Mouse (Mus musculus) Patski (cell line): ENCODE data around the gene Rcbtb1. TPM values are rescaled to one million over a fixed set of nuclear protein-coding genes. Genes with fewer than 3 reads are reported as not detected.
"Not testable (repeated sequence)": the region's sequence is repeated elsewhere in the genome, so short reads cannot be mapped to it uniquely, and the experiment has no call there.

Source experiments
- ATAC-seq: fragments of 100-300 bp; one replicate; pipeline ENCODE4 v1.8.0; 2021
- CTCF ChIA-PET: fragments of 350-600 bp; sonication (Branson Sonifier 250); formaldehyde crosslinking; loops from one replicate; lab custom pipeline; 2022; ENCODE audit warnings: inconsistent platforms; lab: Charles Lee
- POLR2A ChIA-PET: fragments of 350-600 bp; sonication (Branson Sonifier 250); formaldehyde crosslinking; loops from one replicate; lab custom pipeline; 2022; ENCODE audit warnings: antibody characterized with exemption, inconsistent platforms; lab: Charles Lee
- DNase-seq: peaks from one replicate; pipeline ENCODE4 v3.0.0-alpha.2; 2011; ENCODE audit warnings: low read depth, low spot score
- H3K27me3 ChIP-seq: fragments of 371-371 bp; one replicate; pipeline ENCODE4 v1.5.1; 2021
- CTCF ChIP-seq: fragments of 100-300 bp; IDR thresholded peaks from one replicate; pipeline ENCODE4 v1.5.1; 2021
- in situ Hi-C: fragments of 300-500 bp; cut with MboI; formaldehyde crosslinking; loops from 3 replicates; pipeline ENCODE4 v1.11.1; 2018; ENCODE audit warnings: low pct_unique_long_range_greater_than_20kb, mixed read lengths
- polyA plus RNA-seq: library from polyadenylated mRNA; unstranded; gene quantifications from one replicate; pipeline ENCODE4 v1.2.3, GENCODE M21; 2021

Rcbtb1 gene
- polyA plus RNA-seq, 1 experiment from 2014 or later = 29.5 TPM

GRCm38 (mm10) chr14:59205976-59206583 is 5.1 kb downstream of the Rcbtb1 start:
- in situ Hi-C loops = loop anchor here (25.0 kb wide), 1 partner anchor 356 kb away; no protein-coding TSS in a partner anchor
- CTCF ChIA-PET = no interaction called here
- ATAC-seq (no peak), DNase-seq (no peak)
- TF ChIP-seq CTCF = no peak
- no peaks in the 10 kb centered on the region for H3K27me3 ChIP-seq
- POLR2A ChIA-PET = no interaction called here

GRCm38 (mm10) chr14:59209003-59209402 is 8.0 kb downstream of the Rcbtb1 start:
- no peak for DNase-seq
- POLR2A ChIA-PET = no interaction called here
- TF ChIP-seq CTCF = no peak
- H3K27me3 ChIP-seq = no peaks in the 10 kb centered on the region
- in situ Hi-C loops = loop anchor here (25.0 kb wide), 1 partner anchor 353 kb away; no protein-coding TSS in a partner anchor
- no peak for ATAC-seq
- CTCF ChIA-PET = interaction anchor here (1.0 kb wide), 1 partner anchor 21 kb away, joined by 3 read pairs; no protein-coding TSS in a partner anchor

GRCm38 (mm10) chr14:59209816-59210215 is 8.8 kb downstream of the Rcbtb1 start:
- TF ChIP-seq CTCF = no peak
- ChIA-PET POLR2A (no interaction called here), CTCF (interaction anchor here (1.0 kb wide), 1 partner anchor 21 kb away, joined by 3 read pairs; no protein-coding TSS in a partner anchor)
- in situ Hi-C loops = loop anchor here (25.0 kb wide), 1 partner anchor 352 kb away; no protein-coding TSS in a partner anchor
- DNase-seq = no peak
- H3K27me3 ChIP-seq = no peaks in the 10 kb centered on the region
- ATAC-seq = no peak

GRCm38 (mm10) chr14:59219241-59219640 is 18.2 kb downstream of the Rcbtb1 start:
- DNase-seq = no peak
- TF ChIP-seq CTCF = no peak
- CTCF ChIA-PET = no interaction called here
- ATAC-seq = no peak
- POLR2A ChIA-PET = no interaction called here
- in situ Hi-C loops = loop anchor here (25.0 kb wide), 1 partner anchor 343 kb away; no protein-coding TSS in a partner anchor
- no peaks in the 10 kb centered on the region for H3K27me3 ChIP-seq

- ChIA-PET CTCF (no interaction called here), POLR2A (no interaction called here)
- in situ Hi-C loops = no loop called here
Measured at GRCm38 (mm10) chr14:59226240-59226639, 25.2 kb downstream of the Rcbtb1 start.

GRCm38 (mm10) chr14:59229822-59230221 is 28.8 kb downstream of the Rcbtb1 start:
- TF ChIP-seq CTCF = no peak

More at GRCm38 (mm10) chr14:59226240-59226639, 25.2 kb downstream of the Rcbtb1 start:
- ATAC-seq (no peak), DNase-seq (no peak)
- no peaks in the 10 kb centered on the region for H3K27me3 ChIP-seq
- TF ChIP-seq CTCF = no peak

GRCm38 (mm10) chr14:59230331-59230966 is 29.4 kb downstream of the Rcbtb1 start:
- no peak for TF ChIP-seq CTCF
- DNase-seq = no peak
- CTCF ChIA-PET = interaction anchor here (1.2 to 1.4 kb wide), 2 partner anchors 10 to 21 kb away, joined by 3 read pairs; no protein-coding TSS in a partner anchor
- no peaks in the 10 kb centered on the region for H3K27me3 ChIP-seq
- no peak for ATAC-seq
- in situ Hi-C loops = loop anchor here (5.0 kb wide), 1 partner anchor 92 kb away; no protein-coding TSS in a partner anchor
- POLR2A ChIA-PET = no interaction called here

More at GRCm38 (mm10) chr14:59229822-59230221, 28.8 kb downstream of the Rcbtb1 start:
- DNase-seq (no peak), ATAC-seq (no peak)
- no peaks in the 10 kb centered on the region for H3K27me3 ChIP-seq
- ChIA-PET CTCF (interaction anchor here (1.4 kb wide), 1 partner anchor 21 kb away, joined by 3 read pairs; no protein-coding TSS in a partner anchor), POLR2A (no interaction called here)
- in situ Hi-C loops = loop anchor here (5.0 kb wide), 1 partner anchor 92 kb away; no protein-coding TSS in a partner anchor

- ChIA-PET POLR2A (no interaction called here), CTCF (no interaction called here)
- in situ Hi-C loops = loop anchor here (5.0 kb wide), 1 partner anchor 90 kb away; no protein-coding TSS in a partner anchor
- H3K27me3 ChIP-seq = no peaks in the 10 kb centered on the region
- no peak for ATAC-seq
- no peak for DNase-seq
- TF ChIP-seq CTCF = peak; percentile 35
Measured at GRCm38 (mm10) chr14:59232003-59232402, 31.0 kb downstream of the Rcbtb1 start.

- no peak for DNase-seq
- ChIA-PET POLR2A (no interaction called here), CTCF (no interaction called here)
- no peak for TF ChIP-seq CTCF
- ATAC-seq = no peak
- no peaks in the 10 kb centered on the region for H3K27me3 ChIP-seq
- in situ Hi-C loops = loop anchor here (5.0 kb wide), 1 partner anchor 89 kb away; no protein-coding TSS in a partner anchor
Measured at GRCm38 (mm10) chr14:59233635-59234034, 32.6 kb downstream of the Rcbtb1 start.

GRCm38 (mm10) chr14:59250350-59250749 is 49.3 kb downstream of the Rcbtb1 start:
- H3K27me3 ChIP-seq, ATAC-seq, in situ Hi-C loops, DNase-seq, POLR2A ChIA-PET, CTCF ChIA-PET: not testable (repeated sequence)
- TF ChIP-seq CTCF = peak; percentile 9

GRCm38 (mm10) chr14:59255861-59256260 is 54.9 kb downstream of the Rcbtb1 start:
- in situ Hi-C loops, DNase-seq, H3K27me3 ChIP-seq, ATAC-seq, CTCF ChIA-PET, POLR2A ChIA-PET: not testable (repeated sequence)
